Mouse (Mus musculus): ENCODE data around the gene Dpyd.

Gene Dpyd

DNA sequence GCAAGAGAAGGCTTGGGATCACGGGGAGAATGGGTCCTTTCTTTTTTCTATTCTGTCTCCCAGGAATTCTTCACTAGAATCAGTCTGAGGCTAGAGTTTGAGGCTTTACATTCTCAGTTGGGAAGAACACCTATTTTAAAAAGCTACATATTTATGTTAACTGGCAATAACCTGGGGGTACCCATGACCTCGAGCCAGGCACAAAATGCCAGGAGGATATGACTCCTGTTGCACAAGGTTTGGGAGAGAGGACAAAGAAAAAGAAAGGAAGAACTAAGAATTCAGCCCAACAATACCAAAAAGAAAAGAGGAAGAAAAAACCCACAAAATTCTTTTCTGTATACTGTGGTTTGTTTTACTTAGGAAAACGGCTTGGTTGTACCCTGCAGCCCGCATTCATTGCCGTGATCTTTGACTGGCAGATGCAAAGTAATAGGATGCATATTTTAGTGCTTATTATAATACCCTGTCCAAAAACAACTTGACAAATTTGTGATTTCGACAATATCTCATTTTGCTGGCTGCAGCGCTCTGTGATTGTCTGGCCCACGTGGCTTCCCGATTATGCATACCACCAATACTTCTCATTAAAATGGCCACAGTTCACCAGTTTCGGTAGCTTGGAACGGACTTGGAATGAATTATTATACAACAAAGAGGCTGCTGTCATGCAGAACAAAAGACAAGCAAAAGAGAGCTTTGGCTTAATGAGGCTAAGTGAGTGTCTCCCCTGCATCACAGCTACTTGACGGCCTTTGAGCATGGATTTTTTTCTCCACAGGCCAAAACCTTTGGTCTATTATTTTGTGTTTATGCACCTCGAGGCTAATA lies 799.8 kb downstream of the Dpyd start:
- peak; percentile 60 for DNase-seq (ENCODE audit: low read depth, low spot score)

DNA sequence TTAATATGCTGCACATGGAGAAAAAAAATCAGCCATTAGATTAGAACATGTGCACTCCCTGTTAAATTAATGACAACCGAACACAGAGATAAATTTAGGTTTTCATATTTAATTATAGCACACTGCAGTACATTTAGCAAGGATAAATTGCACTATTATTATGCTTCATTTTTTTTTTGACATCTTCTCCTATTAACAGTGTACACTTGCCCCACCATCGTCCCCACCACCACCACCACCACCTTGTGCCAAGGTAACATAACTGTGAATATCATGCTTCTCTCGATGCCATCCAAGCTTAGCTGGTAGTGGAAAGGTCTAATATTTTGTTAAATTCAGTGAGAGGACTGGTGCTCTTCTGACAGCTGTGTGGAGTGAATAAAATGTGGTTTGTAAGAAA lies 800.5 kb downstream of the Dpyd start:
- no peak for DNase-seq (ENCODE audit: low read depth, low spot score)

DNA sequence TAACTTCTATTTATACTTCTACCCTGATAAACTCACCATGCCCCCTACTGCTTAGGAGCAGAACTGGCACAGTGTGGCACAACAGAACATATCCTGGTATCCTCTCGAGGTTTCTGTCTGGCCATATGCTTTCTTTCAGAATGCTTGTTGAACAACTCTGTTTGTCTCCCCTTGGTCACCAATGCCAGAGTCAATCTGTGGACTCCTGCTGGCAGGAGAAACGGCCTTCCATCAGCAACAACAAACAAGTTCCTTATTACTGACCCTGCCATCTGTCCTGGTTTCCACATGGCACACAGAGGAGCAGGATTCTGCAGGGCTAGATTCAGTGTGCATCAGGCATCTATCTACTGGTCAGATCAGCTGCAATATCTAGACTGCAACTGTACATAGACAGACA lies 807.0 kb downstream of the Dpyd start:
- no peak for DNase-seq (ENCODE audit: low read depth, low spot score)

DNA sequence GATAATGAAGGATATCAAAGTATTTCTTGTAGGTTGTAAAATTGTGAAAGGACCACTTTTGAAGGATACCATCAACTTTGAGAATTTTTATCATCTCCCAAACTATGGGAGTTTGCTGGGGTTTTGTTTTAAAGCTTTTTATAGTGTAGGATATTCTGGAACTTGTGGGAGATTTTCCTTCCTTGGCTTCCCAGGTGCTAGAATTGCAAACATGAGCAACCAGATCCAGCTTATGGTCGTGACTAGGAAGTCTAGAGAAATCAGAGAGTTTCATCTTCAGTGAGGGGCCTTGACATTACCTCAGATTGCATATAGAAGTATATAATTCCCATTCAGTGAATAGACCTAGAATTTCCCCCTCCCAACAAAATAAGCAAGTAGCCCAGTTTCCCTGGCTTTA lies 819.2 kb downstream of the Dpyd start:
- no peak for DNase-seq (ENCODE audit: low read depth, low spot score)

DNA sequence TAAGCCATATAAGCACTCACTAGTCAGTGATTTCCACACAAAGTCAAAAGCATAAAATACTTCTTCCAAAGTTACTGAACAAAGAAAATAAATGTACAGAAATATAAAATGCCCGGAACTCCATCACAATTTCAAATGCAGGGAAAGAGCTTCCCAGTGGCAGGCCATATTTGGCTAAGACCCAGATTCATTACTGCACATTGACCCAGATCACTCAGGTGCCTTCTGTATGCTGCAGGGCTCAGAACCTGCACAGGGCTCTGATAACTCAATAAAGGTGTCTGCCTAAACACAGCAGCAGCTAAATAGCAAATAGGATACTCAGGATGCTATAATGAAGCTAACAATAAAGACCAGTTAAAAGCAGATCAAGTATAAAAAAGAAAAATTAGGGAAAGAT lies 820.5 kb downstream of the Dpyd start:
- no peak for DNase-seq (ENCODE audit: low read depth, low spot score)

DNA sequence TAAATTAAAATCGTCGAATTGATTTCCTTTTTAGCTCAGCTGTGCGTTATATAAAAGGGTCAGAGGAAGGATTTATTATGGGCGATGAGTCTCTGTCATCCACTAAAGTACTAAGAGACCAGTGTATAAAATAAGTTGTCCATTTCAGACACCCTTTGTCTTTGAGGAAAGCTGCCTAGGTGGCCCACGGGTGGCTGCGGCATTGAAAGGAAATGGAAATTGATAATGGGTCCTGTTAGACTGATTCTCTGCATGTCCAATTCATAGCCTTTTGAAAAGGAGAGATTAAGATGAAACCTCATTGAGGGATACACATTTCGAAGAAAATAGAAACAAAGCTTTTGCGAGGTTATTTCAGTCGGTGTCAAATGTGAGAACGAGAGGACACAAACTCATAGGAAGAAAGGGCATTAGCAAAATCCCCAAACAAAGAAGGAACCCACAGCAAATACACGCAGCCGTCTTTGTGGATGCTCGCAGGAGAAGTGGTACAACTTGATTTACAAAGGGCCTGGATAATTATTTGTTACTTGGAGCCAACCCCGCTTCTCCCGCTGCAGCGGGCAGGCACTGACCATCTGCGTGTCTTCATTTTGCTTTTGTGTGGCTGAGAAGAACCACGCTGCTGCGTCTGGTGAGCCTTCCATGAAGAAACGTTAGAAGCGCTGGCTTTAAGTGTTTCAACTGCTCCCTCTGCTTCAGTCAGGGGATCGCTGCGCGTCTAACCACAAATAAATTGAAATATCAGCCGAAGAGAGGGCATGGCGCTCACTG lies 825.6 kb downstream of the Dpyd start:
- DNase-seq (ENCODE audit: low read depth, low spot score), result no peak

DNA sequence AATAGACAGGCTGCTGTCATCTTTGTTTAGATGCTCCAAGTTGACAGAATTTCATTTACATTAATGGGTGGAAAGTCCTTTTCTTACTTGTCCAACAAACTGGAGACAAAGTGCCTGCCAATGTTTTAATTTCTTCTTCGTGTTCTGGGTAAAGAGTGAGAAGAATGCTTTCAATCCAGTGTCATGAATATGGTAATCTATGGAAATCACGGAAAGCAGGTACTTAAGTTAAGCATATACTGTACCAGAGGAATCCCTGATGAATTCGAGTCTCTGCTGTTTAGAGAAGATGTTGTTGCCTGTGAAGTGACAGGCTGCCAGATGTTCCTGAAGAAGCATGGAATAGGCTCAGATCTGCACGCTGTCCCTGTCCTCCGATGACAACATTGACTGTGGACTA lies 835.3 kb downstream of the Dpyd start:
- DNase-seq (ENCODE audit: low read depth, low spot score), result no peak

DNA sequence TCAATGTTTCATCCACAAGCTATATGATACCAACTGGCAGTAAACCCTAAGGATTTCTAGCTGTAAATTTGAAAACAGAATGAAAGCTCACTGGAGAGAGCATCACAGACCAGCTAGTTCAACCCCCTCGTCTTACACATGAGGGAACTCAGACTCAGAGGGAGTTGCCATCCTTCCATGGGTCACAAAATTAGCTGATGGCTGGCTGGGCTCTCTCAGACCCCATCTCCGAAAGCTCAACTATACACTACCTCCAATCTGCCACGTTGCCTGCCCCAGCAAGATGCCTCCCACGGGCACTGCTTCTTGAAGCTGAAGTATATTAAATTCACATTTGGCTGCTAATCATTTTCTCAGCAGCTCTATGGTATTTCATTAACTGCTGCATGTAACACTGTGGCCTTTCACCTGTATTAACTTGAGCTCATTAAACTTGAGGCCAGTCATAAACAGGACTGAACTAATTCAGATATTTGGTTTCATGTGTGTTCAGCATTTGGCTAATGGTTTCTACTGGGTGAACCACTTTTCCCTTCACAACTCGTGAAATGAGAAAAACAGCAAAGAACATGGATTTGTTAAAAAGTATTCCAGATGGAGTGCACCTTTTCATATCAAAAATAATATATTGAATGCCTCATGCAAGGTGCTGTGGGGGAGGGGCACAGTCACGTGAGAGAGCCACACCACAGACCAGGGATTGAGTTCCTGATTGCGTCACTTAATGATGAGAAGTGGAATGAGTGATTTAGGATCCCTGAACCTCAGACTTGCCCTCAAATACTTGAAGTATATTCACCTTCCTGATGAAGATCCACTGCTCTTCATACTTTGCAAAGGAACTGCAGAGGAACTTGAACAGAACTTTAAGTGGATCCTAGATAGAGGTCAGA lies 841.2 kb downstream of the Dpyd start:
- DNase-seq (ENCODE audit: low read depth, low spot score), result no peak

DNA sequence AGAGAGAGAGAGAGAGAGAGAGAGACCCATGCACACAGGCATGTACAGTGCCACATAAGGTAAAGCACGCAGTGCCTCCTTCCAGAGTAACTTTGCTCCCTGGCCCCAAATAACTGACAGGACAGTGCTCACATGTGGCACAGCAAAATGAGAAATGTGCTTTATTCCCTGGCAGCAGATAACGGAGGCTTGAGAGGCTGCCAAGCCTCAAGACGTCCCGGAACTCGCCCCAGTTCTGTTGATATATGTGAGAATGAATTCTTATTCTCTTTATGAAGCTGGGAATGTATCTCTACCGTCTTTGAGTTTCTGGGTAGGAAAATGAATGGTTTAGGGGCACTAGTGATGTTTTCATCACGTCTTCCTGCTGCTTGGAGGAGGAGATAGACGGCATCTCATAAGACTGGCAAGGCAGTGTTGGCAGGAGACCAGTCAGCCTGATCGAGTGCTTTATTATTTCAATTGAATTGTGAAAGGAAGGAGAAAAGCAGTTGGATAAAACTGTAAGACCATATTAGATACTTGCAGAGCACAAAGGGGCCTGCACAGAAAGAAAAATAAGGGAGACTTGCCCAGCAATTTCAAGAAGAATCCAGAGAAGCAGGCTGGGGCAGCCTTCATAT lies 857.3 kb downstream of the Dpyd start:
- DNase-seq (ENCODE audit: low read depth, low spot score), result no peak

DNA sequence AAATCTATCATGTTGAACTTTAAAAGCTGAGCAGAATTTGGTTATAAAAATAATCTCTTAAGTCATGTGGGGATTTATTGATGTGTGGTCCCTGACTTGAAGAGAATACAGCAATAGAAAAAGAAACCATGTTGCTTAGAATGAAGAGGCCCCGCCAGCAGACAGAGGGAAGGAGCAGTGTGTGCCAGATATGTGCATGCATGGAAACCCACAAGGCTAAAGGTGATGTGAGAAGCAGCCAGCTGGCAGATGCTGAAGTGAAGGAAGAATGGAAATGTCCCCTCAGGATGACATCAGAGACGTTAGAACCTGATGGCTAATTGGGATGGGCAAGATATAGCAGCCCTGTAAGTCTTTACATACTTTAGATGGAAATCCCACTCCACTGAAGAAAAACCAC lies 857.8 kb downstream of the Dpyd start:
- DNase-seq (ENCODE audit: low read depth, low spot score), result no peak

DNA sequence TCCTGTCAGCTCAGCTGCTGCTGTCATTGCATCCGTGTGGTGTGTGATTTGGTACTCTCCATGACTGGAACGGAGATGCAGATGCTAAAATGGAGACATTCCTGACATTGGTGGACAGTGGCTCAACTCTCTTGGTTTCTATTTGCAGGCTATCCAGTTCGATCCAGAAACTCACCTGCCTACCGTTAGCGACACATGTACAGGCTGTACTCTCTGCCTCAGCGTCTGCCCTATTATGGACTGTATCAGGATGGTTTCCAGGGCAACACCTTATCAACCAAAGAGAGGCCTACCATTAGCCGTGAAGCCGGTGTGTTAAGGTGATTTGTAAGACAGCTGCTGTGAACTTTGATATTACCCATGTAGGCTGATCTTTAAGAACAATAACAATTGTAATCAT lies 869.4 kb downstream of the Dpyd start:
- no peak for DNase-seq (ENCODE audit: low read depth, low spot score)

DNA sequence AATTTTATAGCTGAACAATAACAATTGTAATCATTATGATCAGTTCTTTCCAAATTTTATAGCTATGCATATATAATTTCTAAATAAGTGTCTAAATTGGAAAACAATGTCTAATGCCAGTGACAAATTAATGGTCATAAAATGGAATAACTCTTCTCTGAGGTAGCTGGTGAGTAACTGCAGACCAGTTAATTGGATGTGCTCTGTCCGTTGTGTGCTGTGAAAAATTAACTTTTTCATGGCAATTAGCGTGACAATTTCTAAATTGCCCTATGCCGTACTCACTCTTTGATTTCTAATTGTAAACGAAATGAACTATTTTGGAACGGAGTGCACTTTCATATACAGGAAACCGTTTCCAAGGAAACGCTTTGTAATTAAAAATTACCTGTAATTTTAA lies 869.8 kb downstream of the Dpyd start:
- DNase-seq (ENCODE audit: low read depth, low spot score), result no peak

DNA sequence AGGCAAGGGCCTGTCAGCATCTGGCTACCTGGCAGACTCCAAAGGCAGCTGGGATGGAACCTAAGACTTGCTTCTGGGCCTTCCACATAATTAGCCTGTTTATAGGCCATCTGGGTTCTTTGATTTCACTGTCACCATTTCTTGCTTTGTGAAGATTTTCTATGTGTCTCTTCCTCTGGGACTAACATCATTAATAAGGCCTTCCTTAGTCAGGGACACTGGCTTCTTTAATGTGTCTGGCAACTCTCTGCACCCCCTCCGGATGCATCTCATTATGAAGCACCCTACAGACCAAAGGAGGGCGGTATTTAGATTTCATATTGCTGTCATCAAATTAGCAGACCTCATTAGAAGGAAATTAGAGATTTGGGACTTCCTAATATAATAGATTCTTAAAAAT lies 885.6 kb downstream of the Dpyd start:
- DNase-seq (ENCODE audit: low read depth, low spot score), result no peak

DNA sequence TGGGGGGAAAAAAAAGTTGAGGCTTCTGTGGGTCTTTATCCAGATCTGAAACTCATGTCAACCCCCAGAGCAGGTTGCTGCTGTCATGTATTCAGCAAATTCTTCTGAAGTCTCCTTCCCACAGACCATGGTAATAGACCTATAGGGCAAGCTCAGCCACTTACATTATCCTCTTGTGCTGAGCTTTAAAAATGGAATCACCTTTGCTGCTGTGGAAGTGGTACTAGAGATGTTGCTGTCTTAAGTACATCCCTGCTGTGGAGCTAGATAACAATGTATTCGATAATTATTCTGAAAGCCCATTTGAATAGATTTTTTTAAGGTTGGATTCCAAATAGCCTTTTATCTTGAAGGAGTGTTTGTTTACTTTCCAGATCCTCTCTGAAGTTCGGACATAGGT lies 902.1 kb downstream of the Dpyd start:
- DNase-seq (ENCODE audit: low read depth, low spot score), result no peak

DNA sequence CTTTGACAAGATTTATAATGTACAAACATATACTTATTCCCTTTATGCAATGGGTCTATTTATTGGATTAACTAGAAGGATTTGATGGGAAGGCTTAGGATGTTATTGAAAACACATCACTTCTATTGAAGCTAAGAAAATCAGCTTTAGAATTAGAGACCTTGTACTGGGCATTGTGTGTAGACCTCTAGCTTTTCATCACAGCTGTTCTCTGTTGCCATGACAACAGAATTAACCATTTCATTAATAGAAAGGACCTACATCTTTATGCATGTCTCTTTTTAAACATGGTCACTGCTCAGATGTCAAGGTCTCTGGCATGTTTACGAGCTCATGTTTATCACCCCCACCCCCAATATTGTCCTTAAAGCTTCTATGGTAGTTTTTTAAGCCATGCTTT lies 902.5 kb downstream of the Dpyd start:
- no peak for DNase-seq (ENCODE audit: low read depth, low spot score)

DNA sequence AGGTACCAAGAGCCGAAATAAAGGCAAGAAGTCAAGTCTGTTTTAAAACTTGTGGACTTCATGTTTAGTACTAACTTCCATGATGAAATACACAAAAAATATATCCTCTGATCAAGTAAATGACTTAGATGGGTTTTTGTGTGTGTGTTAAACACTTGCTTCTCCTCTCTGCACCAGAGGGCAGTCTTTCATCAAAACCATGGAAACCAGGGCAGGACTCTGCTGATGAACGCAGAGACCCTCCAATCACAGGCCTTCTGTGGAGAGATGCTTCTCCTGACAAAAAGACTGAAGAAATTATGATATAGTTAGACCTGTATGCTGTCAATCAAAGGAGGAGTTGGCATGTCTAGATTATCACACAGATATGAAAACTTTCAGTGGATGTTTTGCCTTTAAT lies 905.8 kb downstream of the Dpyd start:
- DNase-seq (ENCODE audit: low read depth, low spot score), result no peak

Data from brain, embryonic 18.5 days (tissue).